8 mouse cellular contexts compared by ENCODE assay signal in genomic region chr10:91236844-91237243, GRCm38 (mm10). TPM values are rescaled to one million over a fixed set of nuclear protein-coding genes. Genes with fewer than 3 reads are reported as not detected.
DNase-seq lines count a peak whose midpoint lies in the region; ATAC-seq and TF ChIP-seq lines count a peak whose summit lies in the region.
"Had no signal": no experiment of that assay in that cellular context is flagged by ENCODE, and none has a peak within 500 bp of the region (broad histone marks: within the 10 kb centered on the region; RNA-seq: fewer than 3 reads in every experiment).

No protein-coding gene starts in this region.

- no peak for ATAC-seq in inflammation-experienced regulatory T-cells, adult 6 months

- WGBS in kidney, adult 2 months: 4% methylated on average over 7 of the region's 7 CpGs

- H3K36me3 ChIP-seq in kidney, adult 2 months (ENCODE audit: control insufficient read depth, insufficient read depth, low read length): no peaks in the 10 kb centered on the region
- H3K36me3 ChIP-seq: hindbrain, embryonic 15.5 days had no signal

- intact Hi-C loops in gastrocnemius, postnatal 14 days (cut with DNase I; ENCODE audit: low total_unique reads): no loop called here

- peak; percentile 53 for TF ChIP-seq CTCF in kidney, adult 2 months (conservative IDR thresholded peaks at IDR 0.05; ENCODE audit: insufficient read depth, insufficient read length, low read depth, low read length)

- H3K4me3 ChIP-seq in kidney, adult 2 months (ENCODE audit: insufficient read depth, low read depth, low read length): no peak overlapping the region
- H3K4me3 ChIP-seq: hindbrain, embryonic 15.5 days had no signal

- no peaks in the 10 kb centered on the region for H3K27me3 ChIP-seq in kidney, adult 2 months (replicated peaks; ENCODE audit: control insufficient read depth, insufficient read depth, low read length)
- H3K27me3 ChIP-seq: hindbrain, embryonic 15.5 days had no signal

- peaks cover 3% of the 10 kb centered on the region; the same call in 1 of the 2 replicates for H3K4me1 ChIP-seq in kidney, adult 2 months (ENCODE audit: control insufficient read depth, insufficient read depth, low read length)

- no peak for TF ChIP-seq POLR2A in kidney, adult 2 months (IDR thresholded peaks at IDR 0.05; ENCODE audit: low read depth, low read length)

- H3K27ac ChIP-seq in kidney, adult 2 months (ENCODE audit: insufficient read depth, low read depth, low read length): peak overlapping the region; percentile 53; the same call in 1 of the 2 replicates
- H3K27ac ChIP-seq: hindbrain, embryonic 15.5 days had no signal

- DNase-seq in urinary bladder, postnatal 25 days (ENCODE audit: low spot score): peak; percentile 25
- no peak for DNase-seq in urinary bladder, adult 2 months (ENCODE audit: low spot score)
- peak; percentile 27 for DNase-seq in cerebellum, adult 9-10 months
- DNase-seq in gastrocnemius, postnatal 14 days: peak; percentile 33
- peak; percentile 89 for DNase-seq in kidney, adult 2 months
- DNase-seq in lung, postnatal 36 days: peak; percentile 86

RNA-seq across cellular contexts. Expression of gene Tmpo, which starts 55.7 kb away (rescaled TPM):
- 66.1 and 77.0 TPM in 2 replicates for polyA plus RNA-seq in urinary bladder, adult 2 months (2012; rRNA removed)
- 10 to 100 TPM; 56.9 to 66.7 TPM for total RNA-seq in gastrocnemius, postnatal 14 days (2021)
- polyA plus RNA-seq in kidney, adult 2 months (2012; rRNA removed): 20.0 and 21.1 TPM in 2 replicates
- polyA plus RNA-seq in inflammation-experienced regulatory T-cells, adult 6 months (2017; shearing (Covaris generic)): 10 to 100 TPM; 61.6 to 69.1 (median 61.9) TPM
